Mouse (Mus musculus) heart, postnatal 4 days (tissue): ENCODE data around the gene Afdn. TPM values are rescaled to one million over a fixed set of nuclear protein-coding genes. Genes with fewer than 3 reads are reported as not detected.
A peak's percentile ranks its signal among the peaks of the same experiment; 100 is the strongest.

Source experiments
- DNase-seq: peaks from one replicate; pipeline ENCODE4 v3.0.0; 2021
- total RNA-seq, 2 experiments: library from RNA; stranded (reverse); gene quantifications; 2 replicates each; pipeline ENCODE4 v1.2.3; 2021

Afdn gene
- 100 to 1,000 TPM in 1 of 2 experiments, 10 to 100 TPM in 1; 90.0 to 105 TPM for total RNA-seq

GRCm38 (mm10) chr17:13759853-13760627 lies at the start of gene Afdn:
Gene Afdn, plus strand, starts transcription at chr17:13760539.
- peak; percentile 85 for DNase-seq

DNA sequence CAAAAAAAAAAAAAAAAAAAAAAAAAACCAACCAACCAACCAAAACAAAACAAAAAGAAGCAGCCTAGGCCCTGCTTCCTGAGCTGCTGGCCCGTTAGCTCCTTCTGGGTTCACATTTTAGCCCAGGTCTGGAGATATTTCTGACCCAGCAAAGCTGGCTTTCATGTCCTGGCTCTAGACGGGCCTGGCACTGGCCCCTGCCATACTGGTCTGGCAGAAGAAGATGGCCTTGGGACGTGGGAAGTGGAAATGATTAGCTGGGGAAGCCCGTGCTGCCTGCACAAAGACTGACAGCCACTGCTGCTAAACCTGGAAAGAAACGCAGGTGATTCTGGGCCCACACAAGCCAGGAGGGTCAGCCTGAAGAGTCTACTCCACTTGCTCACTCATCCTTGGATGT lies 49.2 kb upstream of the Afdn start:
- no peak for DNase-seq

- no peak for DNase-seq
These were observed 48.2 kb upstream of the Afdn start for GRCm38 (mm10) chr17:13712116-13712515.

DNA sequence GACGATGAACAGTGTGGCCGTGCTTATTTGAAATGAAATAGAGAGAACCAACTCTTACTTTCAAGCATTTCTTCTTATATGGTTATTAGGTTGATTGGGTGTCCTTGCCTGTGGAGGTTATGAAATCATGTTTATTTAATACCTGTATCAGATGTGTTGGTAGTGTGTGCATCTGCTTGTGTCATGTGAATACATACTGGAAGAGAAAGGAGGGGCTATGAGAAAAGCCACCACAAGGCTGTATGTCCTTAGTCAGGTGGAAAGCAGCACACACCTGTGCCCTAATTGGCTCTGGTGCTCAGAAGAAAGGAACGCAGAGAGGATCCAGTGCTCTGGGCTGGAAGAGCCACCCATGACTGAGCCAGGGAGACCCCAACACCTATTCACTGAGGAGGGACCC lies 47.8 kb upstream of the Afdn start:
- DNase-seq, result no peak

GRCm38 (mm10) chr17:13714128-13714527 lies 46.2 kb upstream of the Afdn start:
- DNase-seq, result no peak

DNA sequence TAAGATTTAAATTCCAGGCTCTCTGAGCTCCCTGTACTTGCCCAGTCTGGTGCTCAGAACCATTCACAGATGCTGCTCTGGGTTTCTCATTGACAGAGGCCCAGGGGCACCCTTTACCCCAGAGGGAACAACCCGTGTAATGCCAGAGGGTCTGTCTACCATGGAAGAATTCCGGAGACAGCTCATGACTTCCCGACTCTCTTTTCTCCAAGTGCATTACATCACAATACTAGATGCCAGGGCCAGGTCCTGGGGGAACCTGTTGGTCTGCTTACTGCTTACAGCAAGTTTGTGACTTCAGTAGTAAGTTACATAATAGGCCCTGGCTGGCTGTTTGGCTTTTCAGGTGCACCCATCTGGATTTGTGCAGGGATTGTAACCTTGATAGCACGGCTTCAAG lies 45.7 kb upstream of the Afdn start:
- no peak for DNase-seq

DNA sequence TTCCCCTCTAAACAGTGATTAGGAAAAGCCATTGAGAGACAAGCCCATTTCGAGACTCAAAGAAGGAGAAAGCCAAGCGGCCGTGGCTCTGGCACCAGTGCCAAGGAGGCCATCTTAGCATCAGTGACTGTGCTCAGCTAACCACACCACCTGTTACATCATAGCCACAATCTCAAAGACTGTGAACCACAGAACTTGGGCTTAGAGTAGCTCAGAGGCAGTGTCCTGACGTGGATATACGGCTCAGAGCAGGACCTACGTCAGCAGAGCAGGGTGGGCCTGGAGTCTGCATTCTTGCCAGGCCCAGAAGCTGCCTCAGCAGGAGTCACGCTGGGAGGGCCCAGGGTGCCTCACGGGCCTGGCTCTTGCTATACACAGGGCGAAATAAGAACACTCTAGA lies 44.8 kb upstream of the Afdn start:
- no peak for DNase-seq

GRCm38 (mm10) chr17:13716336-13716735 lies 44.0 kb upstream of the Afdn start:
- no peak for DNase-seq

- no peak for DNase-seq
These were observed 42.9 kb upstream of the Afdn start for GRCm38 (mm10) chr17:13717428-13717827.

DNA sequence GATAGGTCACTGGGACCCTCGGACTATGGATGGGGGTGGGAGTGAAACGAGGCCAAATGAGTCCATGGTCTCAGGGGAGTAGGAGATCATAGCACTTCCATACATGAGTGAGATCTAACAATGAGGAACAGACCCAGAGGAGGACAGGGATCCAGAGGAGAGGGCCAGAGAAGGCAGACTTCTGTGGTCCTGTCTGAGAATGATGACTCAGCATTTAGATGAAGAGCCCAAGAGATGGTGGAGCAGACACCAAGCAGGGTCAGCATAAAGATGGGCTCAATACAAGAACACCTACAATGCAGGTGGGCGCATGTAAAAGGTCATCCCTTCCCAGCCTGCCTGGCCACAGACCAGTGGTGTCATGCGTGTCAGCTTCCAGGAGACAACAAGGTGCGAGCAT lies 40.2 kb upstream of the Afdn start:
- DNase-seq, result no peak

DNA sequence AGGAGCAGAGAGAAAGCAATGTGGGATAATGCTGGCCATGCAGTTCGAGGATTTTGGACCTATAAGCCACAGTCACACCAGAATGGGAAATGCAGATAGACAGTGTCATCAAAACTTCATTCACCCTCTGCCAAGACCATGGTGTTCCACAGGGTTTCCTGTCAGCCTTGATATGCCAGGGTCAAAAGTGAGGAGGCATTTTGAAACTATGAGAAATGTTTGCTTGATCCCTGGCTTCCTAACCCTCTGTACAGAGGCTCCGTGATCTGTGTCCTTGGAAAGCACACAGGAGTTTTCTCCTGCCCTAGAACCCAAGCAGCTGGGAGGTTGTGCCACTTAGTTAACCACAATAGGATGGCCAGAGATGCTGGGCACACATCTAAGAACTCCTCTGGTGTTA lies 39.0 kb upstream of the Afdn start:
- DNase-seq, result no peak

GRCm38 (mm10) chr17:13722434-13722833 lies 37.9 kb upstream of the Afdn start:
- DNase-seq, result no peak

- DNase-seq, result no peak
These were observed 35.3 kb upstream of the Afdn start for GRCm38 (mm10) chr17:13725004-13725550.

DNA sequence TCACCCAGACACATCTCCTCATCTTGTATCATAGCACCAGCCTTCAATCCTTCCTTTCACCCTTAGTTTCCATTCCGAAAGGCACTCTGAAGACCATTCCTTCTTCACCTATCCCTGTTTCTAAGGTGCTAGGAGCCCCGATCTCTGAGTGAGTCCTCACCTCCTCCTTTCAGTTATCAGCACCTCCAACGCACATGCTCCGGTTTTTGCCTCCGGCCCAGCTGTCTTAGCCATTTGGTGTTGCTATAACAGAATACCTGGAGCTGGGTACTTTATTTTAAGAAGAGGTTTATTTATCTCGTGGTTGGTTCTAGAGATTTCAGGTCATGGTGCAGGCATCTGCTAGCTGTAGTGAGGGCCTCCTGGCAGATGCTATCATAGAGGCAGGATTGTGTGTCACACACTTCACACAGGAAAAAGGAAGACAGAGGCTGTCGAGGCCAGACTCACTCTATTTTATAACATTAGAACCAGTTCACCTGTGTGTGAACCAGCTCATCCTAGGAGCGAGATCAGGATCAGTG lies 33.4 kb upstream of the Afdn start:
- no peak for DNase-seq

DNA sequence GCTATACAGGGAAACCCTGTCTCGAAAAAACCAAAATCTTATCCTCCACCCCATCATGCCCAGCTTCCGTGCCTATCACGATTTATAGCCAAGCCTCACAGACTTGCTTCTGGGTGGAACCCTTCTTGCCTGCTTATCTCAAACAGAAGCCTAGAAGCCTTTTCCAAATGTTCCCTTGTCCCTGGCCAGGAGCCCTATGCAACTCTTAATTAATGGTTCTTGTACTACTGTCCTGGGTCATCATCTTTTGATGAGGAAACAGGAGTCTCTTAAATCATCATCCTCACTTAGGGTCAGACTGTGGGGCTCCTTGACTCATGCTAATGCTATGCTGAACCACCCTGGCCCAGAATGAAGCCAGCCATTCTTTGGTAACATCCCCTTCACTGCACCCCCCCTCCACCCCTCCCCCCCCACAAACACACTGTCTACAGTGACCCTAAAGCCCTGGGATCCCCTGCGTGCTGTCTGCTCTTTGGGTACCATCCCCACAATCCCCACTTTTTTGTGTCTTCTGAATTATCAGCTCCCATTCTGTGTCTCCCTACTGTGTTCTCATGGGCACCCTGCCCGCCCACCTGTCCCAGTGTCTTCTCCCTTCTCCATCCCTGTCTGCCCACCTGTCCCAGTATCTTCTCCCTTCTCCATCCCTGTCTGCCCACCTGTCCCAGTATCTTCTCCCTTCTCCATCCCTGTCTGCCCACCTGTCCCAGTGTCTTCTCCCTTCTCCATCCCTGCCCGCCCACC lies 29.2 kb upstream of the Afdn start:
- DNase-seq, result no peak

DNA sequence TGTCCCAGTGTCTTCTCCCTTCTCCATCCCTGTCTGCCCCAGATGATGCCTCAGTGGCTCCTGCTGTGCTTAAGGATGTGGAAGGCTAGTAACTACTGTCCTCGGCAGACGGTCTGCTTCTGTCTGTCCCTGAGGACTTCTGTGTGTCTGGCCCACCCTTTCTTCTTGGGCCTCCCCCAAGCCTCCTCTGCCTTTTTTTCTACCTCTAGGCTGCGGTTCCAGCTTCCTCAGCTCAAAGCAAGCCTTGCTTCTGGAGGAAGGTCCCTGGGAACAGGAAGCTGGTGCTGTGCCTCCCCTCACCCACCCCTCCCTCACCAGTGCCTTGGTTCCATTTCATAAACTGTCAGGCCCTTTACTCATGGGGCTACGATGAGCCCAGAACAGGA lies 28.6 kb upstream of the Afdn start:
- no peak for DNase-seq

- DNase-seq, result peak; percentile 49
These were observed 27.7 kb upstream of the Afdn start for GRCm38 (mm10) chr17:13732685-13733084.

GRCm38 (mm10) chr17:13733971-13734370 lies 26.4 kb upstream of the Afdn start:
- no peak for DNase-seq

GRCm38 (mm10) chr17:13735057-13735456 lies 25.3 kb upstream of the Afdn start:
- DNase-seq, result no peak

- no peak for DNase-seq
These were observed 24.5 kb upstream of the Afdn start for GRCm38 (mm10) chr17:13735803-13736282.

GRCm38 (mm10) chr17:13737336-13737735 lies 23.0 kb upstream of the Afdn start:
- peak; percentile 29 for DNase-seq

DNA sequence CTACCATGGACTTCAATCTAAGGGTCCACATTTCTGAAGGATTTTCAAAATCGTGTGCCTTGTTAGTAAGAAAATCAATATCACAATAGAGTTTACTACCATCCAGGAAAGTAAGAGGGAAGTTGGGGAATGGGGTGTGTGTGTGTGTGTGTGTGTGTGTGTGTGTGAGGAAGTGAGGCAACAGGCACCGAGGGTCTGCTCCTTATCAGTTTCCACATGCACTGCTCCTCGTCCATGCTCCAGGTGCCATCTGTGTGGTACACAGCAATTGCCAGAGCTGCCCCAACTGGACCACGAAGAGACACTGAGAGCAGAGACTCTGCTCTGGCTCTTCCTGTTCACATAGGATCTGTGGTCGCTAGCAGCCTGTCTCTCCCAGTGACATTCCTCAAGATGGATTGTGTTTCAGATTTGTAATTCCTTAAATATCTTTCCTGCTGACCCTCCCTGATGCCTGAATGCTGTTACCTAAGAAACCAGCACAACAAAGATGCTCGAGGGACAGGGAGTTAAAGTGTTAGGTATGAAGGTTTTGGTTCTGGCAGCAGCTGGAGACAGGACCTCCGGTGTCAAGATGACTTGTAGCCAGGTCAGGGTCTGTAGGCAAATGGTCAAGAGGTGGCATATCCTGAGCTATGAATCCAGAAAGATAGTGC lies 22.1 kb upstream of the Afdn start:
- DNase-seq, result no peak

DNA sequence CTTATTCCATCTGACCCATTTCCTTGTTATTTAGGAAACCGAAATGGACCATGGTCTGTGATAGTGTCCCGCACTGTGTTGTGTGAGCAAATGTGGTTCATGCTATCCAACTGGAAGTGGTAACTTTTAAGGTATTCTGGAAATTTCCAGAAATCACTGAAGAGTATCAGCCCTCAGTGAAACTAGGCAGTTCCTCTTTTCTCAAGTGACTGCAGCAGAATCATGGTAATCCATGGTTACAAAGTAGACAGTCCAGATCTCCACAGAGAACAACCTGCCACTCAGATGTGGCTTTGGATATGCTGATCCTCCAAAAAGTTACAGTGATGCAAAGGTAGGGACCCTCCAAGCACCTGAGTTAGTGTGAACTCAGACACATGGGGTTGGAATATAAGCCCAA lies 21.4 kb upstream of the Afdn start:
- no peak for DNase-seq
